Mouse (Mus musculus) c-Kit-negative CD71-positive TER-119-positive erythroid progenitor cells, embryonic 14.5 days (primary cell): Measurements from ENCODE around the gene Msx3.

Experiments used
- DNase-seq: peaks from one replicate; pipeline ENCODE4 v3.0.0-alpha.2; 2013; ENCODE audit warnings: low read depth, low spot score

The Msx3 gene

GRCm38 (mm10) chr7:140057413-140058407, 8.8 kb upstream of the Msx3 start:
- DNase-seq, result no peak

DNA sequence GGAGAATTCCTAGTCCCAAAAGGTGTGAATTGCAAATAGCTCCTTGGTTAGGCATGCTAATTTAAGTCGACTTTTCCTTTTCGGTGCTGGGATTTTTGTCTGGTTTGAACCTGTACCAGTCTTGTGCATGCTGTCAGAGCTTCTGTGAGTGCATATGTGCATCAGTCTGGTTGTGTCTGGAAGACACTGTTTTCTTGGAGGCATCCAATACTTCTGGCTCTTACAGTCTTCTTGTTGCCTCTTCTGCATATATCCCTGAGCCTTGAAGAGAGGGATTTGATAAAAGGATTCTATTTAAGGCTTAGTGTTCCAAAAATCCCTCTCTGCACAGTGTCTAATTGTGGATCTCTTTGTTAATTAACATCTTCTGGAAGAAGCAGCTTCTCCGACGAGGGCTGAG, 5.2 kb upstream of the Msx3 start:
- DNase-seq, result no peak

GRCm38 (mm10) chr7:140049115-140049689, 313 bp upstream of the Msx3 start:
- DNase-seq, result no peak

DNA sequence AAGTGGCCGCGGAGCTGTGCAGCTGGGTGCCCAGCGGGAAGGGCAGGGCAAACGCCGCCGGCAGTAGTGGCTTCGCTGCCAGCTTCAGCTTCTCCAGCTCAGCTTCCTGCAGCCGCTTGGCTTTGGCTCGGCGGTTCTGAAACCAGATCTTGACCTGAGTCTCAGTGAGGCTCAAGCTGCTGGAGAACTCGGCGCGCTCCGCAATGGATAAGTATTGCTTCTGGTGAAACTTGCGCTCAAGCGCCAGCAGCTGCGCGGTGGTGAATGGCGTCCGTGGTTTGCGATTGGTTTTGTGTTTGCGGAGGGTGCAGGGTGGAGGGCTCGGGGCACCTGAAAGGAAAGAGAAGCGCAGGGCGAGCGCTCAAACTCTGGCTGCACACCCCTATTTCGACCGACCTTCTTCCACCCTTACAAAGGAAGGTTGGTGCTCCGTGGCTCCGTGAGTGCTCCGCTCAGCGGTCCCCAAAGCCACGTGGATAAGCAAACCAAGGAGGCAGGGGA, 1.0 kb downstream of the Msx3 start:
- DNase-seq, result no peak

- DNase-seq, result no peak
Observed at GRCm38 (mm10) chr7:140045546-140045945, 3.3 kb downstream of the Msx3 start.

GRCm38 (mm10) chr7:140042728-140043127, 6.2 kb downstream of the Msx3 start:
- no peak for DNase-seq

GRCm38 (mm10) chr7:140037171-140037555, 11.7 kb downstream of the Msx3 start:
- DNase-seq, result no peak

DNA sequence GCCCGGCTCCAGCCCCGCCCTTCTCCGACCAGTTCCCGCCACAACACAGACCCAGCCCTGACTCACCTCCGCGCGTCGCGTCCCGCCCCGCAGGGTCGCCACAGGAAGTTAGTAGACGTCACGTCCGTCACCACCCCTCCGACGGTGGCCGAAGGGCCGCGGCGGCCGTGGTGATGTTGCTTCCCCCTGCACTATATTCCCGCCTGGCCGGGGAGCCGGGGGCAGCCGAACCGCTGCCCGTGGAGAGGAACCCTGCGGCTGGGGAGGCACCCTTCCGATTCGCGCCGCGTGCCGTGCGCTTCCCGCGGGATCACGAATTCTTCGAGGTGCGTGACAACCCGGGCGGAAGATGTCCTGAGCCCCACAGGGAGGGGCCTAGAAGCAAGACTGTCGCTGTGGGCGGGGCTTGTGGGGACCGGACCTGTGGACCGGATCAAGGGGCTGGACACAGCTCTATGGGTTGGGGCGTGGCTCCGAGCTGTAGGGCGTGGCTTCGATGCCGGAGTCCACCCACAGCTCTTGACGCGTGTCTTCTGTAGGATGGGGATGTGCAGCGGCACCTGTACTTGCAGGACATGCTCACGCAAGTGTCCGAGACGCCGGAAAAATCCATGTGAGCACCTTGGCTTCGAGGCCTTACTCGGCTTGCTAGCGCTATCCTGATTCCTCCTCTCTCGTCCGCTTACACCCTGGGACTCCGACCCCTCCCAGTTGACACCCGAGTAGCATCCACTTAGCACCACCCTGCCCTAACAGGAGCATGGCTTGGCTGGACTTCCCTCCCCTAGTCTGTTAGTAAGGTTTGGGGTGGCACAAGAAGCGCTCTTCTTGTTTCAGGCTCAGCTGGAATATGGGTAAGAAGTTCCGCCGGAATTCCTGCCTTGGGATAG, 12.4 kb downstream of the Msx3 start, which contains the start of the genes Zfp511 and Tubgcp2:
Gene Zfp511 (plus strand): TSS at position 111 of the 890 bp plus-strand sequence.
Gene Tubgcp2 (minus strand): TSS at position 389 of the 890 bp plus-strand sequence.
- peak; percentile 88 for DNase-seq

DNA sequence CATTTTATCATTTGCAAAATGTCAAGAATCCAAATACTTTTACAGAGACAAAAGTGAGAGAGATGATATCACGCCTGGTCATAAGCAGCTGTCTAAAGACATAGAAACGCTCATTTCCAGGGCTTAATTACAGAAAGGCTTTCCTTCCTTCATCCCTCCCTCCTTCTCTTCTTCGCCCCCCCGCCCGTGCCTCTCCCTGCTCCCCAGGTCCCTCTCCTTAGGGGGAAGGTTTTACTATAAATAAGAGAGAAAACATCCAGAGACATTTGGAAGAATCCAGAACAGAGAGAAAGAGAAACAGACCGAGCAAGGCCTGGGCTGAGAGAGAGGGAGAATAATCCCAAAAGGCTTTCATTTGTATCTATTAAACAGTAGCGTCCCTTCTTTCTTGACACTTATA, 13.4 kb downstream of the Msx3 start:
- no peak for DNase-seq

DNA sequence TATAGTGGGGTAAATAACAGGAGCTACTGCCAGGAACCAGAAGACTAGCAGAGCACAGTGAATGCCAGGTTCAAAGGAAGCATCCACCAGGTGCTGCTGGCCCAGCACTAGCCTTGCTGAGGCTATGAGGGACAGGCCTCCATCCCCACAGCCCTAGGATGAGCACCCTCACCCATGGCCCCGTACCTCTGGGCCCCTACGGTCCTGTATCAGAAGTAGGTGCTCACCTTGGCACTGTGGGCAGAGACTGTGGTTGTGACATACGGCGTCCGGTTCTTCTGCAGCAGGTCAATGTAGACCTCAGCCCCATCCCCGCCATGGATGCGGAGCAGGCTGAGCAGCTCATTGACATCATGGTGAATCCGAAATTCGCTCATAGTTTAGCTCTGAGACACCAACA, 15.5 kb downstream of the Msx3 start:
- DNase-seq, result no peak

DNA sequence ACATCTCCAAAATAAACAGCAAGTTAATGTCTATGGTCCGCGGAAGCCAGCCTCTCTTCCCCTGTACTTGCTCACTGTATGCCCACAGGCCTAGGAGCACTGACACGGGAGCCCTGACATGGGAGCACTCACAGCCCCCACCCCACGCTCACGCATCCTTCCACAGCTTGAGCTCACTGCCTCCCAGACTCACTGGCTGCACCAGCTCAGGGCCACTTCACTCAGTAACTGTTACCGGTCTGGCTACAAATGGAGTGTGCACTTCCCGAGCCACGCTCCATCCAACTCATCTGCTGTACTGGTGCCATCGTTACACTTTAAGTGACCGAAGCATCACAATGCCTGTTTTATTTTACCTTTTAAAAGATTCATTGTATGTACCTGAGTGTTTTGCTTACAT, 16.5 kb downstream of the Msx3 start:
- no peak for DNase-seq

GRCm38 (mm10) chr7:140031771-140032170, 17.1 kb downstream of the Msx3 start:
- DNase-seq, result no peak

GRCm38 (mm10) chr7:140011336-140011735, 37.6 kb downstream of the Msx3 start:
- no peak for DNase-seq

GRCm38 (mm10) chr7:140007781-140008180, 41.1 kb downstream of the Msx3 start:
- DNase-seq, result no peak

- no peak for DNase-seq
Observed at GRCm38 (mm10) chr7:140006861-140007611, 41.9 kb downstream of the Msx3 start.

GRCm38 (mm10) chr7:140004666-140005065, 44.2 kb downstream of the Msx3 start:
- DNase-seq, result no peak

DNA sequence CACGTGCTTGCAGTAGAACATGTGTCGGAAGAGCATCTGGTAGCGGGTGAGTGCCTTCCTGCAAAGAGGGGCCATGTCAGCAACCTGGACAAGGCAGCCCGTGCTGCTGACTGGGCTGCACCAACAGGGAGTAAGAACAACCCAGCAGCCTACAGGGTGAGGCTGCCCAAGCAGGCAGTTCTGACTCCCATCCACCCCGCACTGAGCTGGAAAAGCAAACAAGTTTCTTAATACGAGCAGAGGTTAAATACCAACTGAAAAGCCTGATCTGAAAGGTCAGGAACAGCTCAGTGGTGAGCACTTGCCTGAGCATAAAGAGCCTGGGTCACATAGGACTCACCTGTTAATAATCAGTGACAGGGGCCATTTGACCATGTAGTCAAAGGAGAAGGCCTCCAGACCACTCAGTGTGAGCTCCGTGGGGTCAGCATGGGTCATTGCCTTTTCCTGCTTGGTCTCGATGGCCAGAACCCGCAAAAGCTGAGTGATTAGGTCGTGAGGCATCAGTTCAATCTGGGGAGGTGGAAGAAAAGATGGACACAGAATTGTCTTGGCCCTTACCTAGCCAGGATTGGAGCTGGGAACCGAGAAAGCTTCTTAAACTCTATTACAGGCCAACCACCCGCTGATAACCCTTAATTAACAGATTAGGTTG, 47.7 kb downstream of the Msx3 start:
- no peak for DNase-seq

GRCm38 (mm10) chr7:139998691-139999350, 50.1 kb downstream of the Msx3 start:
- DNase-seq, result no peak
